Mouse (Mus musculus) adrenal gland, adult 8-10 months (tissue): ENCODE measurements around the gene Snta1. TPM values are rescaled to one million over a fixed set of nuclear protein-coding genes. Genes with fewer than 3 reads are reported as not detected.
A peak's percentile ranks its signal among the peaks of the same experiment; 100 is the strongest.

ENCODE experiments used
- DNase-seq: peaks from one replicate; pipeline ENCODE4 v3.0.0; 2022
- total RNA-seq, 4 experiments: library from RNA; stranded (reverse); gene quantifications; 2 replicates each; pipeline ENCODE4 v1.2.4; 2022

Snta1 gene
- total RNA-seq, 4 experiments from 2014 or later, result 21.3 to 37.6 (median 31.5) TPM

DNA sequence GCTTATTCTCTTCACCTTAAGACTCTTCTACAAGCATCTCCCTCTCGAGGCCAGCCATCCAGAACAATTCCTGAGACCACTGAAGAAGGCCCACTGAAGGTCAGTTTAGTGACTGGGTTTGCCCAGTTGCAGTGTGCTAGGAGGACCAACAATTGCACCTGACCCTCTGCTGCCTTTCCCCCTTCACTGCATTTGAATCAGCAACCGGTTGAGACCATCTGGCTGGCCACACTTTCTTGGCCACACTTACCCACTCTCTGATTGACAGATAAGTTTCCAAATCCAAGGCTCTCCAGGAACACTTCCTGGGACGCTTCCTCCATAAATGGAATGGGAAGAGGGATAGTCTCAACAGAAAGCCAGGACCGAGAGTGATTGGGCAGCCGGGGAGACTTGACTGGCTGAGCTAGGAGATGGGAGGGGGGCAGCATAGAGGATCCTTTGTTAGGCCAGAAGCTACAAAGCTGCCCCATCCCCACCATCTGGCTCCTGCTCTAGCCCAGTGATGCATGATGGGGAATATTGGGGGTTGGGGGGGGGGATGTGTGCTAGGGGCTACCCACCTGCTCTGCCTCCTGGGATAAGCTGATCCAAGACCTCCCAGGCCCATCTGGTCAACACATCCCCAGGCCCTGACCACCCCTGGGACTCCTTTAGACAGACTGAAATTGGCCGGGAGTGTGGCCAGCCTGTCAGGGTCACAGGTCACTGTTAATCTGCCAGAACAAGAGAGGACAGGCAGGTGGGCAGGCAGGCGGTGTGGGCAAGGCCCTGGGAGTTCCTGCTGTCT is 13.2 kb upstream of the Snta1 start:
- no peak for DNase-seq

DNA sequence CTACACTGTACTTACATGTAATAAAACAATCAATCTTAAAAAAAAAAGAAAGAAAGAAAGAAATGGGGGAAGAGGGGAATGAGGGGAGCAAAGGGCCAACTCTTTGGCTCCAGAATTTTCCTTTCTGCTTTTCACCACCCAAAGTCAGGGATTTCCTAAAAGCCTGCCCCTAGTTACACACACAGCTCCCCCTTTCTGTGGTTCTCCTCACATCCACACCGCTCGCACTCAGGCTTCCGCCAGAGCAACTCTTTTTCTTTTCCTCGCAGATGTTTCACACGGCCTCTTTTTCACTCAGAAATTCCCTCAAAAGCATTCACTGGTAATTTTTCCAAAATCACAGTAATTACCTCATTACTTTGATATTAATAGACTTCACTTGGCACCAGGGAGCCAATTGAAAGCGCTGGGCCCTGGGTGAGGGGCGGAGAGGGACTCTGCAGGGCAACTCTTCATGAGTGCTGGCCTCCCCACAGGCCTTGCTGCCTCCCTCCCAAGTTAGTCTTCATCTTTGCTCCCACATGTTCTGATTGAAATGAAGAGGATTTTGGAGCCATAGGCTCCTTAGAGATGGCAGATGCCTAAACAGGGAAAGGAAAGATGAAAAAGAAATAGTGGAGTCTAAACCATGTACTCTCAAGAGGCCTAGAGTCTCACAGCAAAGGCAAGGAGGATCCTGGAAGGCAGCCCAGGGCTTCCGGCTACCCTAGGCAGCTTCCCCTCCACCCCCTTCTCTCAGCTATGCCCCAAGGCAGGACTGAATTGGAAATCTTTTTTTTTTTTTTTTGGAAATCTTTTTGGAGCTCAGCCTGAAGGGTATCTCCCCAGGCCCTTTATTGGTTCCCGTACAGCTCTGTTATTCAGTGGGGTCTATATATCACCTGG is 12.0 kb upstream of the Snta1 start:
- DNase-seq, result no peak

DNA sequence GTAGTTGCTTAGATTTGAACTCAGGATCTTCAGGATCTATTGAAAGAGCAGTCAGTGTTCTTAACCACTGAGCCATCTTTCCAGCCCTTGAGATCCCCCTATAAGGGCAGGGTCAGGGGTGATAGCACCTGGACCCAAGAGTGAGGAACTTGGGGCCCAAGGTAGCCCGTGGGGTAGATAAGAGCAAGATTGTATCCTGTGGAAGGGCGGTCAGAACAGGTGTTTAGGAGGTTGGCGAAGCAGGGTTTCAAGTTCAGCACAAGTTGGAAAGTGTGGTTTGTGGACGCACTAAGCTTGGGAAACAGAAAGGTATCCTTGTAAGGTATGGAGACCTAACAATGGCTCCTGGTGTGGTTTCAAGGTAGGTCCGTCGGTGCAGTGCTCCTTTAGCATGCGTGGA is 10.1 kb upstream of the Snta1 start:
- DNase-seq, result no peak

DNA sequence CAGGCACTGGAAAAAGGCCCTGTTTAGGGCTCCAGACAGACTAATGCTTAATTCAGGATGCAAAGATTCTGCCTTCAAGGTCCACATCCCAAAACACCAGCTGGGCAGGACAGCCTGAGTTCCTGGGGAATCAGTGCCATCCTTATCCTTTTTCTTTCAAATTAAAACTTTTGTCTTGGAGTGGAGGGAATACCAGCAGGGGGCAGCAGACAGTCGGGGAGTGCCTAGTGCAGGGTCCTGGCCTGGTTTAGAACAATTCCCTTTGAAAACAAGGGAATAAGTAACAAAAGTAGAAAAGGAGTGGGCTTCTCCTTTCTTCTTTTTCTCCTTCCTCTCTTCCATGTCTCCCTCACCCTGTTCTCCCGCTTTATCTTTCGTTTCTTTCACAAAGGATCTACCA is 9.2 kb upstream of the Snta1 start:
- peak; percentile 47 for DNase-seq

DNA sequence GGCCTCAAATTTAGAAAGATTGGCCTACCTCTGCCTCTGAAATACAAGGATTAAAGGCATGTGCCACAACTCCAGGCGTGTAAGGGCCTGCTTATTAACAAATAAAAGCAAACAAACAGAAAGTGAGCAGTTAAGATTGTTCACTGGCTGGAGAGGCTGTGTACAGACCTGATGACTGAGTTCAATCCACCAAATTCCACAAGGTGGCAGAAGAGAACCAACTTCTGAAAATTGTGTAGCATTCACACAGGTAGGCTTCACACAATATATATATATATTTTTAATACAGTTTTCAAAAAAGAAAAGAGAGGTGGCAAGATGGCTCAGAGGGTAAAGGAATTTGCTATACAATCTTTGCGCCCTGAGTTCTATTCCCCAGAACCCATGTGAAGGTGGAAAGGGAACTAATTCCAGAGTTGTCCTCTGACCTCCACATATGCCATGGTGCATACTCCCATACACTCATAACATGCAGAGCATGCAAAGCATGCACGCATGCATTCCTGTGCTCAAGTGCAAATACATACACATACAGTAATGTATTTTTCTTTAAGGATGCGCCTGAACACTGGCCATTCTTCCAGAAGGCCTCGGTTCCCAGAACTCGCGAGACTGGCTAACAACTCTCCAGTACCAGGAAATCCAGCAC is 4.2 kb upstream of the Snta1 start:
- DNase-seq, result no peak

DNA sequence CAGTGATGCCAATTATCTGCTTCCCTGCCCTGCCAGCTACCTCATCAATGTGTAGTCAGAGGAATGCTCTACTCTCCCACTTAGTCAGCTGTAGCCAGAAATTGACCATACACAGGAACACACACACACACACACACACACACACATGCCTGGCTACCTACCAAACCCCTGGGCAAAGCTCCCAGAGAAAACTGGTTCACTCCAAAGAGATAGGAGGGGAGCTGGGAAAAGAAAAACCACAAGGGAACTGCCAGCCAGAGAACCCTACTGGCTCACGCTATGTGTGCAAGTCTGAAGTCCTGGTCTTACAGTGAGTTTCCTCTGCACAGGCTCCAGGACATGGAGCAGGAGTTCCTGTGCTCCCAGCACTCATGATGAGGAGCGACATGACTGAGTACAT is 2.5 kb upstream of the Snta1 start:
- DNase-seq, result no peak

DNA sequence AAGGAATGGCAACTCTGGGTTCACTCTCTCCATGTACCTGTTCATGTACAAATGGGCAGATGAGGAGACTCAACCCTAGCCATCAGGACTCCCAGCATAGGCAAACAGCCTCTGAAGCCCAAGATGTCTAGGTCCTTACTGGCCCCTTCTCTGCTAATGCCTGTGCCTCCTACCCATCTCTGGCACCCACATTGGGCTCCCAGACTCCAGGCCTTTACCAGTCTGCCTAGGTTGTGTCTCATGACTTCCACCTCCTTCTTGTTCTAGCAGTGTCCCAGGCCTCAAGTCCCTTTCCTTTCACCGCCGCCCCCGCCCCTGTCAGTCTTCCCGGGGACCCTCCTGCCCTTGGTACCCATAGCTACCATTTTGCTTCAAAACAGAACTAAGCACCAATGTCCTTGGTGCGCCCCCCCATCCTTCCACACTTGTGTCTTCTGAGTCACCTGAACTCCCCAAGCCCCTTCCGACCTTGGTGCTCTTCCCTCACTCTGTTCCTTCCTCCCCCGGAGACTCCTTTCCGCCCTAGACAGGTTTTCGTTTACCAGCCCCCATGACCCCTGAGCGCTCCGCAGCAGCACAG is 746 bp downstream of the Snta1 start:
- peak; percentile 29 for DNase-seq

DNA sequence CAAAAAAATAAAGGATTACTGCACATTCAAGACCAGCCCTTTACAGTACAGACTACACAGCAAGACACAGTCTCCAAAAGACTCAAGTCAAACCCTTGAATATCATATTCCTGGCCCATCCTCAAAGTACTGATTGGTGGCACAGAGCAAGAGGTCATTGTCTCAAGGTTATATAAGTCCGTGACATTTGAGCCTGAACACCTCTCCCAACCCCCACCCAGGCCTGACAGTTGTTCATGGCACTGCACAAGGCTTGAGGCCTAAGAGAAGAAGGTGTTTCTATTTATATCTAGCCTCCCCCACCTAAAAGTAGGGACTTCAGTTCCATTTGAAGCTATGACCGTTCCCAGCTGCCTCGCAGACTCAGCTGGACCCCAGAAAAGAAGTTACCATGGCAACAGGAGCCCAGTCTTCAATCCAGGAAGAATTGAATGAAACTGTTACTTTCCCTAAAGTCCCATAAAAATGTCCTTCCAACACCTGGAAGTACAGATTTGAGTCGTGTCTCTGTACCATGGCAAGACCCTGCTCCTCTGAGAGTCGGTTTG is 2.4 kb downstream of the Snta1 start:
- no peak for DNase-seq

DNA sequence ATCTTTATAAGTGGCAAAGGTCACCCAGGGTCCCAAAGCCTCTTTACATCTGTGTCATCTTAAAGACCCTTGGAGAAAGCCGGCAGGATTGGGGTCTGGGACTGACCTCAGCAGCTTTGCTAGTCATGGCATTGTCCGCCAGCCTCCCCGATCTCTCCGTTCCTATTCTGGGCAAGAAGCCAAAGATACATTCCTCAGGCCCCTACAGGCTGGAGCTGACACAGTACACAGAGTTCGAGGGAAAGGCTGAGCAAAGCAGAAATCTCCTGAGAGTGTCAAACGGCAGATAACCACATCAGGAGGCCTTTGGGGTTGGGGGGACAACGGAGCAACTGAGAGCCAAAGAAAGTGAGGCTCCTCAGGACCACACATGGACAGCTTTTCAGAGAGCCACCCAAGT is 5.1 kb downstream of the Snta1 start:
- peak; percentile 43 for DNase-seq

DNA sequence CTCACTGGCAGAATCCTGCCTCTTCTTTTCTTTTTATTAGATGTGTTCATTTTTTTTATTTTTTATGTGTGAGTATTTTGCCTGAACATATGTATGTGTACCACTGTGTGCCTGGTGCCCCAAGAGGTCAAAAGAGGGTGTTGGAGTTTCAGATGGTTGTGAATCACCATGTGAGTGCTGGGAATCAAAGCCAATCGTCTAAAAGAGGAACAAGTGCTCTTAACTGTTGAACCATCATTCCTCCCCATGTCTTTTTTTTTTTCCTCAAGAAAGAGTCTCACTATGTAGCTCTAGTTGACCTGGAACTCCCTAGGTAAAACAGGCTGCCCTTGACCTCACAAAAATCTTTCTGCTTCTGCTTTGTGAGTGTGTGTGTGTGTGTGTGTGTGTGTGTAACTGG is 5.9 kb downstream of the Snta1 start:
- no peak for DNase-seq

DNA sequence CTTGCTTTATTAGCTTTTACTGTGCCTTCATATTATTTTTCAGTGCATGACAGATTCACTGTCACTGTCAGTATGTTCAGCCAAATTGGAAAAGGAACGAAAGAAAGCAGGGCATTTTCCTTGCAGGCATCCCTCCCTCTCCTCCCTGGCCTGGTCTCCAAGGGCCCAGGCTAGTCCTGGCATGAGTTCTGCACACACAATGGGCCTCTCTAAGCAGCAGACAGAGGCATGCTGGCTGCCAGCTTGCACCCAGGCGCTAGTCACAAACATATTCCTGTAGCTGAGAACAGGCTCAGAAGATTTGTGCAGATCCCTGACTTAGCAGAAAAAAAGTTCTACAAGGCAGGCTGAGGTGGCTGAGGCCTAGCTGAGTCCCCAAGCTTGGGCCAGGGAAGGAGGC is 8.6 kb downstream of the Snta1 start:
- no peak for DNase-seq

DNA sequence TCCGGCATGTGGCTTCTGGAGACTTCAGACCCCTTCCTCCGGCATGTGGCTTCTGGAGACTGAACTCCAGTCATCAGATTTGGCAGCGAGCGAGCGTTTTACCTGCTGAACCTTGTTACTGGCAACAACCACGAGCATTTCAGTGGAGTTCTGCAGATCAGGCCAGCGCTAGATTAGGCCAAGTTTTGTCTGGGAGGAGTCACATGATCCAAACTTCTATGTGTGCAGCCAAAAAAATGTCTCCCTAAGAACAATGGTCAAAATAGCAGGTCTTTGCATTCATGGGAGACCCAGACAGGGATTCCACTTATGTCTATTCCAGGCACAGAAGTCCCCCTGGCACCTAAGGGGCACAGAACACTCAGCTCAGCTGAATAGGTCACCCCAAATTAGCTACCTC is 9.6 kb downstream of the Snta1 start:
- DNase-seq, result no peak

DNA sequence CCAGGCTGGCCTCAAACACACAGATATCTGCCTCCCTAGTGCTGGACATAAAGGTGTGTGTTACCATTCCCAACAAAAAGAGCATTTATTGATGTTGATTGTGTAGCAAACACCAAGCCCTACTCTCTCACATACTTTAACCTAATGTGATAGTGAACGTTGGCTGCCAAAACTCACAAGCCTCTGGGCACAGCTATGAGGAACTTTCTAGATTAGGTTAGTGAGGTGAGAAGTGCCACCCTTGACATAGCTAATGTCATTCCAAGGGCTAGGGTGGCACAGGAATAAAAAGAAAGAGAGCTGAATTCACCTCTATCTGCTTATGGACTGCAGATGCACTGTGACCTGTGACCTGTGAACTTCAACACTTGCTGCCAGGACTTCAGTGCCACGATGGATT is 11.4 kb downstream of the Snta1 start:
- no peak for DNase-seq

DNA sequence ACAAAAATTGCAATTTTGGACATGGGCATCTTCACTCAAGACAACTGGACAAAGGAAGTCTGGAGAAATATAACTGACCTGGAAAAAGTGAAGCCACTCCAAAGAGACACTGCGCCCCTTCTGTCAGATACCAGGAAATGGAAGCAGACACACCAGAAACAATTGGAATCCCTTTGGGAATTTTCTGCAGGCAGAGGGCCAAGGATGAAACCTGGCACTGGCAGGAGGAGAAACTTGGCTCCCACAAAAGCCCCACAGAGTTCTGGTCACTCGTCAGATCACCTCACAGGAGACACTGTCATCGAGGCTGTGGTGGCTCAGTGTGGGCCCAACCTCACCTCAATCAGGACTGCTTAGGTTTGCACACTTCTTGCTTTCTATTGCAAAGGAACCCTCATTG is 13.3 kb downstream of the Snta1 start:
- DNase-seq, result no peak

DNA sequence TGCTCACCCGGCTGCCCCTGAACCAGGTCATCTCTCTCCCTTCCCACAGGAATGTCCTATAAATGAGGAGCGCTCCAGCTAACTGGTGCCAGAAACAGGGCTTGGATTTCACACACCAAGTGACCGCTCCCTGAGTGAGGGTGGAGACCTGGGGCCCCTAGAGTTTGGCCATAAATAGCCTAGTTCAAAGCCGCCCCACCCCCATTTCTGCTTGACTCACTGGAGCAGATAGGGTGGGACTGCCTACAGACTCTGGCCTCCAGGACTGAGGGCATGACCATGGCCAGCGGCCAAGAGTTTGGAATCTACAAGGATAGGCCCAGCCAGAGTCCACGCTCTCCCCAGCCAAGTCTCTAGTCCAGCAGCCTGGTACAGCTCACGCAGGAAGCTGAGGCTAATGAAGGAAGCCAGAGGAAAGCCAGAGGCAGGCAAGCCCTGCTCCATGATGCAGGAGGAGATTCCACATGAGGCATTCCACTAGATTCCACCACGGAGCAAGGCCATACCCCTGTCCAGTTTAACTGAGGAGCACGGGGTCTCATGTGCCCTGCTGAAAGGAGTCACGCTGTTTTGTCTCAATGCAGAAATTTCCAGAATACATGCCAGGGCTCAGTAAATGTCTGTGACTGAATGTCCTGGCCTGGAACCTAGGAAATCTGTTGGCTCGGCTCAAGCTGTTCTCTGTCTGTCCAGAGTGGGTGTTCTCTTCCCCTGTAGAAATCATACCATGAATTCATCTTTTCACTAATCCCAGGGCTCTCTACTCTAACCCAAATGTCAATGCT is 17.5 kb downstream of the Snta1 start:
- peak; percentile 95 for DNase-seq

DNA sequence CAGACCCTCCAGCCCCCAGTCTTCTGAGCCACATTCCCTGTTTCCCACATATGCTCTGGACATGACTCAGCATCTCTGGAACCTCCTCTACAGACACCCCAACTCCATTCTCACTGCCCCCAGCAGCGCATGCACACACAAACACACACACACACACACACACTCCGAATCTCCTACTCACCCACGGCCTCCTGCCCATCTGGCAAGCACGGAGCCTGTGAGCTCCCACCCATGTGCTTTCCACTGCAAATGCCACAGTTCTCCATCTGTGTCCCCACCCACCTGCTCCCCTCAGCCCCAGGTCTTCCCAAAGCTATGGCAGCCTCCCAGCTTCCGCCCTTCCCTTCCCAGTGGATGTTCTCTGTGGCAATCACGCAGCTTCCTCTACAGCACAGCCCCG is 28.8 kb downstream of the Snta1 start:
- no peak for DNase-seq

DNA sequence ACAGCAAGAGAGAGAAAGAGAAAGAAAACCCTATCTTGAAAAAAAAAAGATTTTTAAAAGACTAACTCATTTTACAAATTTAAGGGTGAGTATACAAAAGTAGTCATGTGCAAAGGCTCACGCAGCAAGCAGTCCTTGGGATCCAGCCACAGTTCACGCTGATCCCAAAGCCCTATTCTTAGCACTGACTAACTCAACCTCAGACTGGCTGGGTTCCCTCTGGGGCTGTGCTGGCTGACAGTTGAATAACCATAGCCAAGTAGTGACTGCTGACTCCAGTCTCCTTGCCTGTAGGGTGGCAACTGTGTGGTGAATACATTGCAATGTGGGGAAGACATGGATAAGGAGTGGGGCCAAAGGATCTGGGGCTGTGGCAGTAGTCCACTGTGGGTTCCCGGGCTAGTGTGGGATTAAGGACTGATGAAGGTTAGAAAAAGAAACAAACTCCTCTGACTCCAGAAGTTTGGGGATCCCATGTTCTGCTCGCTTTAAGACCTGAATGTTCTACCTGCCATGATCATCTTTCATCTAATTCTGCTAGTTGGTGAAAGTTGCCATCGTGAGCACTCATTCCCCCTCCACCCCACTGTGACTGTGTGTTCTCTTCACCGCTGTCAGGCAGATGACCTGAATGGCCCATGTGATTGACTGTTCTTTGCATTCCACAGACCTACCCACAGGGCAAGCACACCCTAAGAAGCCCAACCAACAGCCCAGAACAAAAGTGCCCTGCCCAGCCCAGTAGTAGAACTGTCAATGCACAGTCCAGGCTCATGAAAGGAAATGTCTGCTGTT is 32.9 kb downstream of the Snta1 start:
- peak; percentile 29 for DNase-seq

DNA sequence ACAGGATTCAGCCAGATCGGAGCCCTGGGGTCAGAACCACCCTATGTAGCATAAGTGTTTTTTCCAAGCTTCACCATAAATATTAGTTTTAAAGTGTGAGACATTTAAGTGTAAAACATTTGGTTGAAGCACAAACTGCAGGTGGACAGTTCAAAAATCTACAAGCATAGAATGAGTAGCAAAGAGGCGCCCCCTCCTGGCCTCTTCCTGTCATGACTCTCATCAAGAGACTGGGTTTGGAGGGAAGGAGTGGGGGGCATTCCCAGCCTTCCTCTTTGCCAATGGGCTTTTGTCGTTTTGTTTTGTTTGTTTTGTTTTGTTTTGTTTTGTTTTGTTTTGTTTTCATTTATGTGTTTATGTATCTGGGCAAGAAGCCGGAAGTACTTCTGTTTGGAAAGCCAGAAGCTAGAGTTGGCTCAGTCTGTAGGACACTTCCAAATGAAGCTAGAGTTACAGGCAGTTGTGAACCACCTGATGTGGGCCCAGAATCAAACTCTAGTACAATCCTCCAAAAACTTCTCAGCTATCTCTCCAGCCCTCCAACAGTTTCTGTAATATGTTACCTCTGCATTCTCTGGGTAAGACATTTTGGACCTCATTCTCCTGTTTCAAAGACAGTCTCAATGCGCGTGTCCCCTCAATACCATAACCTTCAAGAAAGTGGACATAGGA is 33.8 kb downstream of the Snta1 start:
- no peak for DNase-seq

DNA sequence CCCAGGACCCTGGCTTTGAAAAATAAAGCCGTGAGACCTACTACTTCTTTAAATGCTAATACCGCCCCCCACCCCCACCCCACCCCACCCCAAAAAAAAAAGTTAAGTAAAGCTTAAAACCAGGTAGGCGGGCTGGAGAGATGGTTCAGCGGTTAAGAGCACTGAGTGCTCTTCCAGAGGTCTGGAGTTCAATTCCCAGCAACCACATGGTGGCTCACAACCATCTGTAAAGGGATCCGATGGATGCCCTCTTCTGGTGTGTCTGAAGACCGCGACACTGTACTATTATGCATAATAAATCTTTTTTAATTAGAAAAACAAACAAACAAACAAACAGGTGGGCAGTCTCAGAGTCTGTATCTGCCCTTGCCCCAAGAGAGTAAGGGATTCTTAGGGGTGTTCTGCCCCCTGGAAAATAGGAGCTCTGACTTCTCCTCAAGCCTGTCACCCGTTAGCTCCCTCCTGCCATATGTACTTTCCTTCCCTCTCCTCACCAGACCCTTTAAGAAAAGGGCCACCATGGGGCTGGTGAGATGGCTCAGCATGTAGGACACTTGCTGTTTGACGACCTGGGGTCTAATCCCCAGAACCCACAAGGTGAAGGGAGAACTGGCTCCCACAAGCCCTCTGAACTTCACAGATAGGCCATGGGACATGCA is 34.9 kb downstream of the Snta1 start, which contains the start of gene Cdk5rap1:
Gene Cdk5rap1, minus strand, starts transcription at position 169 of the 659 bp plus-strand sequence.
- no peak for DNase-seq
